Mouse (Mus musculus) embryonic facial prominence, embryonic 13.5 days (tissue): Measurements from ENCODE around the gene Inafm2. TPM values are rescaled to one million over a fixed set of nuclear protein-coding genes. Genes with fewer than 3 reads are reported as not detected.

ENCODE experiments used
- ATAC-seq: fragments of 200-750 bp; cut with Nextera tagmentation; 2 replicates; pipeline ENCODE4 v1.8.0; 2017; ENCODE audit warnings: low read depth; ENCODE audit not compliant: insufficient number of reproducible peaks, insufficient read depth, low FRiP score, low TSS enrichment
- H3K27ac ChIP-seq: fragments of 300-500 bp; sonication (generic); 2 replicates; pipeline ENCODE4 v1.5.1; 2015; ENCODE audit warnings: moderate library complexity, mild to moderate bottlenecking, inconsistent platforms
- H3K27me3 ChIP-seq: fragments of 300-500 bp; sonication (generic); 2 replicates; pipeline ENCODE4 v1.6.1; 2015; ENCODE audit warnings: mild to moderate bottlenecking, inconsistent platforms
- H3K36me3 ChIP-seq: fragments of 300-500 bp; sonication (generic); 2 replicates; pipeline ENCODE4 v1.6.1; 2015; ENCODE audit warnings: mild to moderate bottlenecking, inconsistent platforms
- H3K4me1 ChIP-seq: fragments of 300-500 bp; sonication (generic); 2 replicates; pipeline ENCODE4 v1.6.1; 2015; ENCODE audit warnings: inconsistent platforms
- H3K4me2 ChIP-seq: fragments of 300-500 bp; sonication (generic); 2 replicates; pipeline ENCODE4 v1.6.1; 2015; ENCODE audit warnings: moderate library complexity, mild to moderate bottlenecking, inconsistent platforms
- H3K4me3 ChIP-seq: fragments of 300-500 bp; sonication (generic); 2 replicates; pipeline ENCODE4 v1.5.1; 2015; ENCODE audit warnings: mild to moderate bottlenecking, inconsistent platforms
- H3K9ac ChIP-seq: fragments of 300-500 bp; sonication (generic); 2 replicates; pipeline ENCODE4 v1.6.1; 2015; ENCODE audit warnings: mild to moderate bottlenecking, inconsistent platforms
- H3K9me3 ChIP-seq: fragments of 300-500 bp; sonication (generic); 2 replicates; pipeline ENCODE4 v1.6.1; 2016; ENCODE audit warnings: inconsistent platforms
- WGBS: fragments of 180-500 bp; shearing (Covaris S2); methylation state at CpG from one replicate; pipeline ENCODE4 v1.1.7; 2015; ENCODE audit warnings: mixed read lengths; 5-methylcytosine and 5-hydroxymethylcytosine counted together
- polyA plus RNA-seq: library from polyadenylated mRNA; unstranded; fragments of >200 nt; fragmentation: Nextera tagmentation; extraction: Ambion mirVana; gene quantifications from 2 replicates; pipeline ENCODE4 v1.2.1, GENCODE M21; 2015

Gene Inafm2
- polyA plus RNA-seq, 1 experiment from 2014 or later, result 13.1 TPM

DNA sequence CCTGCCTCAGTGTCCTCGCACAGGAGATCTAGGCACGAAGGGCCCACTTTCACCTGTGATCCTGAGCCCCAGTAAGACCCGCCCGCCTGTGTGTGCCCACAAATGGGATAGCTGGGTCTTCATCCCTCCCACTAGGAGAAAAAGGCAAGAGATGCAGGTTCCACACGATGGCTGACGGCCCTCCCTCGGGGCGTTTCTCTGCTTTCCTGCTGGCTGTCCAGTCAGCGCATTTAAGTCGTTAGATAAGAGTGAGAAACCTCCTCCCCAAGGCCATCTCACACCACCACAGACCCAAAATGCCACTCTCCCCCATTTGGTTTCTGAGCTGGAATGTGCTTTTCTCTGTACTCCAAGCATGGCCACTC lies 17.2 kb downstream of the Inafm2 start:
- peak overlapping the region; percentile 63; the same call in 1 of the 2 replicates for H3K9ac ChIP-seq
- WGBS, result 10% methylated on average over 10 of the region's 10 CpGs
- peak overlapping the region; percentile 60 for H3K4me2 ChIP-seq
- H3K4me3 ChIP-seq, result peak overlapping the region; percentile 29
- no peak for ATAC-seq
- H3K9me3 ChIP-seq, result no peaks in the 10 kb centered on the region
- H3K4me1 ChIP-seq, result peaks cover 43% of the 10 kb centered on the region
- H3K27me3 ChIP-seq, result peaks cover 10% of the 10 kb centered on the region; the same call in 1 of the 2 replicates
- H3K27ac ChIP-seq, result peak overlapping the region; percentile 92
- H3K36me3 ChIP-seq, result no peaks in the 10 kb centered on the region

DNA sequence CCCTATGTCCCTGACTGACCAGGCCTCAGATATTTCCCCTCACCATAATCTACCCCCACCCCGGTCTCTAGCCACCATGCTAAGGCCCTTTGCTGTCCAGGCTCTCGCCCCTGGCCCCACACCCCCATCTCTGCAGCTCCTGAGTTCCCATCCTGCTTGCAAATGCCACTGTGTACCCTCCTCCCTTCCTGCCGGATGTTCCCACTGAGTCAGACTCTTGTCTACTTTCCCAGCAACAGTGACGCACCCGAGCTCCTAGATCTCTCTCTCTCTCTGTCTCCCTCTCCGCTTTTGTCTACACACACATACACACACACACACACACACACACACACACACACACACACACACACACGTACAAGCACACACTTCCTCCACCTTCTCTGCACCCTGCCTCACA lies 17.9 kb downstream of the Inafm2 start:
- ATAC-seq, result no peak
- 66% methylated on average over 7 of the region's 7 CpGs for WGBS
- no peak overlapping the region for H3K4me3 ChIP-seq
- H3K27me3 ChIP-seq, result peaks cover 10% of the 10 kb centered on the region; the same call in 1 of the 2 replicates
- no peak overlapping the region for H3K4me2 ChIP-seq
- H3K36me3 ChIP-seq, result no peaks in the 10 kb centered on the region
- no peaks in the 10 kb centered on the region for H3K9me3 ChIP-seq
- H3K9ac ChIP-seq, result no peak overlapping the region
- H3K27ac ChIP-seq, result peak overlapping the region; percentile 92; the same call in 1 of the 2 replicates
- peaks cover 43% of the 10 kb centered on the region for H3K4me1 ChIP-seq

DNA sequence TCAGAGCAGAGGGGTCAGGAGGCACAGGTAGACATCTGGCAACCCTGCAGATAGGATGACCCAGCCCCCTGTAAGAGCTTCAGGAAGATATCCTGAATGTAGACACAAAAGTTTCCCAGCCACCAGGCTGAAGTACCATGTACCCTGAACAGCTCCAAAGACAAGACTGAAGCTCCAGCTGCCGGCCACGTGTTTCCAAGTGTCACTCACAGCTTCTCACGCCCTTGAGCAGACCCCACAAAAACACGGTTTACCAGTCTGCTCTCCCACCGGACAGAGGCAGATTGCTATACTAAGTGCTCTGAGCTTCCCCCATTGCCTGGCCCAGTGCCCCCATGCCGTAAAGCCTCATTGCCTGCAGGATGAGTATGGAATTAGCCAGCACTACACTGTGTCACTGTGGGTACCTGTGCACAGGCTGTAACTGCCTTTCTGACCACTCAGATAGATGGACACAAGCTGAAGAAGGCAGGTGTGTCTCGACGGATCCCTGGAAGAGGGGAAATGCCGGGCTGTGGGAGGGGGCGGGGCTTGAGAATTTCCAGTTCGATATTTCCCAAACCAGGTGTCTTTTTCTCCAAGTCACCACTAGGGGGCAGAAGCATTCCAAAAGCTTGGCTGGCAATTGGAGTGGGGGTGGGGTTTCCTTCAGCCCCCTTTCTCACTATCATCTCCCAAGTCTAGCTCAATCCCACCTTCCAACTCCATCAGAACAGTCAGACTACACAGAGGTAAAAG lies 18.7 kb downstream of the Inafm2 start:
- Histone ChIP-seq H3K4me2 (no peak overlapping the region; the same call in 1 of the 2 replicates), H3K9ac (no peak overlapping the region), H3K27ac (no peak overlapping the region), H3K36me3 (no peaks in the 10 kb centered on the region), H3K27me3 (peaks cover 10% of the 10 kb centered on the region; the same call in 1 of the 2 replicates), H3K4me3 (no peak overlapping the region), H3K9me3 (no peaks in the 10 kb centered on the region), H3K4me1 (peaks cover 42% of the 10 kb centered on the region)
- ATAC-seq, result no peak
- 16% methylated on average over 11 of the region's 11 CpGs for WGBS

DNA sequence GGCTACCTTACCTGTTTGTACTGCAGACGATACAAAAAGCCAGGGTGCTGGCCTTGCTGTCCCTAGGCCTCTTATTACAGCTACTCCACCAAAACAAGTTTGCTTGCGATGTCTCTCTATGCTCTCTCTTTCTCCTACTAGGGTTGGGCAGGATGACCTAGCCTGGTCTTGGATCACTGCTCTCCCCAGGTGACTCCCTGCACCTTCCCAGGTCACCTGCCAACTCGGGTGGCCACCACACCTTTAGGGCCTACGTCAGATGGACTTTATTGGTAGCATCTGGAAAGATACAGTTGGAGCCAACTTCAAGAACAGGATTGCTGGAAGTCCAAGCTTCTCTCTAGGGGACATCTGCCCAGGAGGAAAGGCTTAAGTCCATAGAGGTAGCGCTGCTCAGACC lies 19.3 kb downstream of the Inafm2 start:
- no peak overlapping the region for H3K9ac ChIP-seq
- 78% methylated on average over 5 of the region's 5 CpGs for WGBS
- peaks cover 36% of the 10 kb centered on the region for H3K4me1 ChIP-seq
- H3K9me3 ChIP-seq, result no peaks in the 10 kb centered on the region
- H3K27ac ChIP-seq, result no peak overlapping the region
- H3K4me2 ChIP-seq, result no peak overlapping the region
- 0 out of 2 replicates have a peak, but pooled peaks cover 6% of the 10 kb centered on the region for H3K27me3 ChIP-seq
- no peak for ATAC-seq
- H3K36me3 ChIP-seq, result no peaks in the 10 kb centered on the region
- no peak overlapping the region for H3K4me3 ChIP-seq

DNA sequence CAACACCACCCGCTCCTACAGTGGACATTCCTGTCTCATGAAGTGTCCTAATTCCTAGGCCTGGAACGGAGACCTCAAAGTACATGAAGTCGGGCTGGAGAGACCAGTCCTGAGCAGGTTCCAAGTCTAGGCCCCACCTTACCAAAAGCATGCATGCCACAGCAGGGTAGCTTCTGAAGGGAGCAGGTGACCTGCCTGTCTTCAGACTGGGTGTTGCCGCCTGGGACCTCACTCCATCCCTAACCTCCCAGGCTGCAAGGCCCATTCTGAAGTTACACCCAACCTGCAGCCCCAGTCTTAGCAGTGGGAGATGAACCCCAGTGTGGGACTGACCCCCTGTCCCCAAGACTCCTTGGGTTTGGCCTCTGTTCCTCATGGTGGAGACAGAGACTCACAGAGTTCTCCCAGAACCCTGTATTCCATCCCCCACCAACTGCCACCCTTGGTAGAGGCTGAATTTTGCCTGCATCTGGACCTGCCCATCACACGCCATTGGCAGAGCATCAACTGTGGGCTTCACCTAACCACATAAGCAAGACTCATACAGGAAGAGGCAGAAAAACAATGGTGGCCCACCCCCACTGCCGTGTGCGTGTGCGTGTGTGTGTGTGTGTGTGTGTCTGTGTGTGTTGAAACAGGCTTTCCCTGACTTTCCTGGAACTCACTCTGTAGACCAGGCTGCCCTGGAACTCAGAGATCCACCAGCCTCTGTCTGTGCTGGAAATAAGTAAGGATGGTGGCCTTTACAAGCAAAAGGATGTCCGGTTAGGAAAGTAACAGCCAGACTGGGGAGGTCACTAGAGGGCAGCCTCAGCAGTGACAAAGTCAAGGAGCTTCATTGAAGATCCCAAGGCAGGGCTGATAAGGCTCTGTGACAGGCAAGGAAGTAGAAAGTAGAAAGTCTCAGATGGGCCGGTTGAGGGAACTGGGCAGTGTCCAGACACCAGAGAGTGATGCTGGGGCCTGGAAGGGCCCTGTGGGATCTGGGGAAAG lies 20.8 kb downstream of the Inafm2 start:
- Histone ChIP-seq H3K9me3 (no peaks in the 10 kb centered on the region), H3K9ac (no peak overlapping the region), H3K27me3 (no peaks in the 10 kb centered on the region), H3K4me1 (peaks cover 28% of the 10 kb centered on the region), H3K36me3 (no peaks in the 10 kb centered on the region), H3K4me3 (no peak overlapping the region), H3K4me2 (no peak overlapping the region), H3K27ac (no peak overlapping the region)
- ATAC-seq, result no peak
- 76% methylated on average over 10 of the region's 10 CpGs for WGBS

DNA sequence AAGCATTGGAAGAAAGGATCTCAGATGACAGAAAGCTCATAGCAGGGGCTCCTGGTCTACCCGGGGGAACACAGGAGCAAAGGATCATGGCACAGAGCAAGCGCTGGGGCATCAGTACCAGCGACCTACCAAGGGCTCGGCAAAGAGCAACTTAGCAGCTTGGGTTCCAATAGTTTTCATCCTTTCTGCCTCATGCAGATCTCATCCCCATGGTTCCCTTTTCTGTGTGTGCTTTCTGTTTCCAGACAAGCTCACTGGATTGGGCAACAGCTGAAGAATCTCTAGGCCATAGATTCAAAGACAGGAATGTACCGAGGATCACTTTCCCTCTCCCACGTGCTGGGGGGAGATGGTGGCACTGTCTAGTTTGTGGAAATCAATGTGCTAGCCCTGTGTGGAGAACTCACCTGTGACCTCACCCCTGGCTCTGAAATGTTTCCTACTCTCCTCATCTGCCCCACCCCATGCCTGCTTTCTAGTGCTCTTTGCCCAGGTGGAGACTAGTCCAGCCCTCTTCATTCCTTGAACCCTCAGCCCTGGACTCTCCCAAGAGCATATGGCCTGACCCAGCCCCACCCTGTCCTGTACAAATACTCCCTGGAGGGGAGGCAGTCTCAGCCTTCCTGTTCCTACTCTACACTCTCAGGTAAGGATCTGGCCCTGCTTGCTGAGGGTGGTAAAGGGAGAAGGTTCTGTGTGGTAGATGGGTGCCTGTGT lies 26.8 kb downstream of the Inafm2 start, which contains the start of gene Phgr1:
TSS of gene Phgr1 (plus strand) at position 612 of the 717 bp plus-strand sequence.
- no peaks in the 10 kb centered on the region for H3K36me3 ChIP-seq
- H3K9me3 ChIP-seq, result no peaks in the 10 kb centered on the region
- 74% methylated on average over 6 of the region's 6 CpGs for whole genome bisulfite sequencing
- H3K4me2 ChIP-seq, result no peak within 1 kb of the TSS
- H3K4me1 ChIP-seq, result peaks cover 5% of the 10 kb centered on the region; the same call in 1 of the 2 replicates
- no peak within 1 kb of the TSS for H3K4me3 ChIP-seq
- no peak for ATAC-seq
- H3K27ac ChIP-seq, result no peak within 1 kb of the TSS
- no peak within 1 kb of the TSS for H3K9ac ChIP-seq
- H3K27me3 ChIP-seq, result no peaks in the 10 kb centered on the region; the same call in 1 of the 2 replicates

DNA sequence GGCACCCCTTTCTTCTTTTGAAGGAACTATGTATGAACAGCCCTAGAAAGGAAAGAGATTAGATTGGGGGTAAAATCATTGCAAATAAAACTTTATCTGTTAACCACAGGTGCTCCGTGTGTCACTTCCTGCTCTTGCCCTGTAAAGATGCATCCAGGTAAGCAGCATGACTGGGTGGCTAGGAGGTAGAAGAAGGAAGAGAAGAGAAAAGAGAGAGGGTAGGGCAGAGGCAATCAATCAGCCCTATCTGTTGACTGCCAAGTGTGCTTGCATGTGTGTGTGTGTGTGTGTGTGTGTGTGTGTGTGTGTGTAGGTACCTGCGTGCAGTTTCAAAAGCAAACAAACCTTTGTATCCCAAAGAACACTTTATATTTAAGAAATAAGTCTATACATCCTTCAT lies 29.0 kb downstream of the Inafm2 start:
- H3K36me3 ChIP-seq, result no peaks in the 10 kb centered on the region
- no peak for ATAC-seq
- WGBS, result 72% methylated on average over 2 of the region's 2 CpGs

DNA sequence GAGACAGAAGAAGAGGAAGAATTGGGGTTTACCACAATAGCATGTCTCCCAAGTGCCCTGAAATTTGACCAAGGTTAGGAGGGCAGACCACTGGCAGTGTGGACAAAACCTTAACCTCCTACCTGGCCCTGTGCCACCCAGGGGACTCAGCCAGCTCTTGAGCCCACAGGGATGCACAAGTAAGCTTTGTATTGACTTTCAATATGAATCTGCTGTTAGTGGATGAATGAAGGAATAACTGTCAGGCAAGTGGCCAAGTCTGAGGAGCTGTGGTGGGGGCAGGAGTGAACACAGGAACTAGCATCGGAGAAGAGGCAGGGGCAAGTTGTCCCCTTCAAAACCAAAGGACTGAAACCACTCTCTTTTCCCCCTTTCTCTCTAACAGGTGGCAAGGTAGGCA lies 29.8 kb downstream of the Inafm2 start:
- peaks cover 6% of the 10 kb centered on the region for H3K27me3 ChIP-seq
- no peak overlapping the region for H3K4me2 ChIP-seq
- H3K9me3 ChIP-seq, result no peaks in the 10 kb centered on the region
- no peaks in the 10 kb centered on the region for H3K36me3 ChIP-seq
- no peak overlapping the region for H3K27ac ChIP-seq
- no peak overlapping the region for H3K4me3 ChIP-seq
- no peak overlapping the region for H3K9ac ChIP-seq
- ATAC-seq, result no peak
- 56% methylated on average over 1 of the region's 1 CpGs for WGBS
- peaks cover 18% of the 10 kb centered on the region for H3K4me1 ChIP-seq

More for the DNA sequence above, 29.0 kb downstream of the Inafm2 start:
- Histone ChIP-seq H3K27ac (no peak overlapping the region), H3K4me3 (no peak overlapping the region), H3K9me3 (no peaks in the 10 kb centered on the region), H3K9ac (no peak overlapping the region), H3K4me2 (no peak overlapping the region), H3K4me1 (peaks cover 11% of the 10 kb centered on the region), H3K27me3 (no peaks in the 10 kb centered on the region; the same call in 1 of the 2 replicates)

DNA sequence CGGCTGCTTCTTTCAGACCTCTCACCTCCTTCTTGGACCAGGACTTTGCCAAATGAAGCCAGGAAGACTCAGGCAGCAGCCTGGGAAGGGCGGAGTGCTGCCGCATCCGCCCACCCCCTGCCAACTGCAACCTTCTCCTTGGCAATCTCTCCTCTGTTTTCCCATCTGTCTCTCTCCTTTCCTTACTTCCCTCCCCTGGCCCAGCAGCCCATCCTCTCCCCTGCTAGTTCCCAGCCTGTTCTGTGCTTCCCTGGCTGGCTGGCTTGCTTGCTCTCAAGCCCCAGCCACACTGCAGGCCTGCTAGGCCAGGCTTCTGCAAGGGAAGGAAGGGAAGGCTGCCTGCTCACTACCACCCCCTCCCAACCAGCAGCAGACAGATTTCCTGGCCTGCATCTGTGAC lies 30.3 kb downstream of the Inafm2 start:
- WGBS, result 77% methylated on average over 4 of the region's 4 CpGs
- no peak for ATAC-seq
- H3K9me3 ChIP-seq, result no peaks in the 10 kb centered on the region

DNA sequence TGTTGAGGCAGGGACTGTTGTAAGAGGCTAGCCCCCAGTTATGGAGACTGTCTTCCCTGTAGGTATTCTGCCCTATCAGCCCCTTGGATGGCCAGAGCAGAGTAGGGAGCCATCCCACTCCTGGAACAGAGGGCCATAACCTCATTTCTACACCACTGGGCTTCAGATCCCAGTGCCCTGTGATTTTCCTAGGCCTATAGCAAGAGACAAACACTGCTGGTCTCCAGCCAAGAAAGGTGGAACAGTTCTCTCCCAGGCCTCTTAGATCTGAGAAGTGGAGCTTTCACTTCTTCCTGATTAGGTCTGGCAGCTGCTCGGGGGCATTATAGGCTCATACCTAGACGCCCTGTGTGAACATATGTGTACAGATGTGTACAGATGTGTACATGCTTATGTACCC lies 30.7 kb downstream of the Inafm2 start:
- Histone ChIP-seq H3K4me2 (no peak overlapping the region), H3K27ac (no peak overlapping the region), H3K4me1 (peaks cover 18% of the 10 kb centered on the region), H3K27me3 (peaks cover 13% of the 10 kb centered on the region), H3K9me3 (no peaks in the 10 kb centered on the region), H3K4me3 (no peak overlapping the region), H3K36me3 (no peaks in the 10 kb centered on the region), H3K9ac (no peak overlapping the region)
- no peak for ATAC-seq
- 66% methylated on average over 2 of the region's 2 CpGs for WGBS

More for the DNA sequence above, 30.3 kb downstream of the Inafm2 start:
- Histone ChIP-seq H3K27me3 (peaks cover 10% of the 10 kb centered on the region), H3K4me2 (no peak overlapping the region), H3K36me3 (no peaks in the 10 kb centered on the region), H3K4me3 (no peak overlapping the region), H3K27ac (no peak overlapping the region), H3K4me1 (peaks cover 18% of the 10 kb centered on the region), H3K9ac (no peak overlapping the region)

DNA sequence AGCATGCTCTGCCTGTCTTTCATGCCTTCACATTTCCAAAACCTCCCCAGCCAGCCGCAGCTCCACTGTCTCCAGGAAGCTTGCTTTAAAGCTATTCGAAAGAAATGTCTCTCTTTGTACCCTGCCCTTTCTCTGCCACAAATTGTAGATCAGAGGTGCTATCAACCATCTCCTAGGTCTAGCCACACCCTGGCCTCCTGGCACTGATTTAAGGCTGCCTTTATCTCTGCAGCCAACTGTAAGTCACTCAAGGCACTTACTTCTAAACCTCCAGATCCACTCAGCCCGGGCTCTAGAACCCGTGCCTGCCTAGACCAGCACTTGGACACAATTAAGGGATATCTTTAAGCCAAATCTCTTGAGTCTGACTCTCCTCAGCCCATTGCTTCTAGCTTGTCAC lies 32.9 kb downstream of the Inafm2 start:
- peaks cover 13% of the 10 kb centered on the region for H3K27me3 ChIP-seq
- ATAC-seq, result no peak
- no peak overlapping the region for H3K4me3 ChIP-seq
- 74% methylated on average over 4 of the region's 4 CpGs for WGBS
- no peak overlapping the region for H3K9ac ChIP-seq
- no peak overlapping the region for H3K27ac ChIP-seq
- H3K9me3 ChIP-seq, result no peaks in the 10 kb centered on the region
- H3K4me1 ChIP-seq, result peaks cover 18% of the 10 kb centered on the region
- no peaks in the 10 kb centered on the region for H3K36me3 ChIP-seq
- no peak overlapping the region for H3K4me2 ChIP-seq
